Mouse (Mus musculus) lung, postnatal 0 days (tissue): ENCODE results near the gene Ces1a. TPM values are rescaled to one million over a fixed set of nuclear protein-coding genes. Genes with fewer than 3 reads are reported as not detected.

Experiments
- ATAC-seq: fragments of 200-750 bp; cut with Nextera tagmentation; 2 replicates; pipeline ENCODE4 v1.8.0; 2017; ENCODE audit warnings: moderate library complexity
- DNase-seq: peaks from one replicate; pipeline ENCODE4 v3.0.0-alpha.2; 2016; ENCODE audit warnings: low spot score
- H3K27ac ChIP-seq: fragments of 300-500 bp; sonication (generic); 2 replicates; pipeline ENCODE4 v1.5.1; 2014; ENCODE audit warnings: antibody characterized with exemption, mild to moderate bottlenecking, low read length, mixed read lengths
- H3K27me3 ChIP-seq: fragments of 300-500 bp; sonication (generic); replicated peaks from 2 replicates; pipeline ENCODE4 v1.6.1; 2014; ENCODE audit warnings: low read length, mixed read lengths; ENCODE audit not compliant: insufficient read depth
- H3K36me3 ChIP-seq: fragments of 300-500 bp; sonication (generic); 2 replicates; pipeline ENCODE4 v1.6.1; 2014; ENCODE audit warnings: low read length, mixed read lengths; ENCODE audit not compliant: insufficient read depth
- H3K4me1 ChIP-seq: fragments of 300-500 bp; sonication (generic); 2 replicates; pipeline ENCODE4 v1.6.1; 2014; ENCODE audit warnings: antibody characterized with exemption, low read depth, low read length, mixed read lengths; ENCODE audit not compliant: insufficient read depth
- H3K4me2 ChIP-seq: fragments of 300-500 bp; sonication (generic); replicated peaks from 2 replicates; pipeline ENCODE4 v1.6.1; 2014; ENCODE audit warnings: low read depth, mild to moderate bottlenecking, low read length, moderate library complexity, mixed read lengths
- H3K4me3 ChIP-seq: fragments of 300-500 bp; sonication (generic); 2 replicates; pipeline ENCODE4 v1.5.1; 2014; ENCODE audit warnings: low read depth, low read length
- H3K9ac ChIP-seq: fragments of 300-500 bp; sonication (generic); replicated peaks from 2 replicates; pipeline ENCODE4 v1.6.1; 2014; ENCODE audit warnings: low read depth, mild to moderate bottlenecking
- H3K9me3 ChIP-seq: fragments of 300-500 bp; sonication (generic); 2 replicates; pipeline ENCODE4 v1.6.1; 2016; ENCODE audit warnings: low read length, mixed read lengths
- CTCF ChIP-seq: IDR thresholded peaks from 2 replicates; pipeline ENCODE4 v1.5.1; 2016; ENCODE audit warnings: antibody characterized with exemption, mild to moderate bottlenecking
- EP300 ChIP-seq: IDR thresholded peaks from 2 replicates; pipeline ENCODE4 v1.6.1; 2016; ENCODE audit warnings: antibody characterized with exemption, mild to moderate bottlenecking, control low read depth
- WGBS: fragments of 180-500 bp; shearing (Covaris S2); extraction: QIAGEN DNeasy Blood & Tissue Kit; methylation state at CpG from one replicate; pipeline ENCODE4 v1.1.7; 2014; 5-methylcytosine and 5-hydroxymethylcytosine counted together
- polyA plus RNA-seq: library from polyadenylated mRNA; unstranded; fragments of >200 nt; fragmentation: Nextera tagmentation; extraction: Ambion mirVana; gene quantifications from 2 replicates; pipeline ENCODE4 v1.2.1, GENCODE M21; 2015

The Ces1a gene
- polyA plus RNA-seq, 1 experiment from 2014 or later = not detected

DNA sequence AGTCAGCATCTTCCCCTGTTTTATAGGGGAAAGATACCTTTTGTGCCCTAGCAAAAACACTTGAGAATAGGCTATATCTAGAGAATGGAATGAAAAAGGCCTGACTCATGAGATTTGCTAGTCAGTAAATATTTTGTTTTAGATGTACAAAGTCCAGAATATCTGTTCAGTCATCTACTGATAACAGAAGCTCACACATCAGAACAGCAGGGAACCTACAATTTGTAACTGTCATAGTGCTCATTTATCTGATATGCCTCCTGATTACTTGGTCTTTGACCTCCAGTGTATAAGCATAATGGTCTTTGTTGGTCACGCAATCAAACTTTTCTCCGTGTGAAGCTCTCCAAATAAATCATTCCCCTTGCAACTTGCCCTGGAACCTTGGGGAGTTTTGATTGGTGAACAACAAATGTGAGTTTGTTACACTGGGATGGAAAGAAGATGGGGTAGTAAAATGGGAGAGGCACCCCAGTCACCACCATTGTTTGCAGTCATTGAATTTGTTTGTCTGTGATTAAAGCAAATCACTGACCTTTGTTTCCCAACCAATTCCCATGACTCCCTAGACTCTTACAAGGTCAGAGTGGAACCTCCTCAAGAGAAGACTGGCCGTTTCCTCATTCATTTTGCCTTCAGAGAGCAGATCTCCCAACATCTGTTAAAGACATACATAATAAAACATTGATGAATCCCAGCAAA lies 15.6 kb upstream of the Ces1a start:
- no peak for TF ChIP-seq CTCF
- no peak for TF ChIP-seq EP300
- no peak overlapping the region for H3K4me2 ChIP-seq
- DNase-seq = no peak
- WGBS = 60% methylated on average over 3 of the region's 3 CpGs
- ATAC-seq = no peak
- no peaks in the 10 kb centered on the region for H3K4me1 ChIP-seq
- H3K27me3 ChIP-seq = no peaks in the 10 kb centered on the region
- H3K4me3 ChIP-seq = no peak overlapping the region
- no peak overlapping the region for H3K9ac ChIP-seq
- H3K9me3 ChIP-seq = no peaks in the 10 kb centered on the region
- H3K36me3 ChIP-seq = no peaks in the 10 kb centered on the region
- H3K27ac ChIP-seq = no peak overlapping the region

DNA sequence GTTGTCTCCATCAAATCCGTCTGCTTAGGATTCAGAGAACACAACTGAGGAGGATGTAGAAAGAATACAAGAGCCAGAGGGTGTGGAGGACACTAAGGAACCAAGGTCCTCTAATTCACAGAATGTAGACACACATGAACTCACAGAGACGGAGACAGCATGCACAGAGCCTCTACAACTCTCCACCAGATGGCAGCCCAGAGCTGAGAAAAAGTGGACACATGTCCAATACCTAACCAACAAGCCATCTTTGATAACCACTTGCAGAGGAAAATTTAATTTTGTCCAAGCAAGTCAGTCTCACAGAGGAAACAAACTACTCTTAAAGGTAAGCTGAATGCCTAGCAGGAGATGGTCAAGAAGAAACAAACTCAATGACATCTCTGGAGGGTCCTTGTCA lies 11.2 kb upstream of the Ces1a start:
- no peak for ATAC-seq

DNA sequence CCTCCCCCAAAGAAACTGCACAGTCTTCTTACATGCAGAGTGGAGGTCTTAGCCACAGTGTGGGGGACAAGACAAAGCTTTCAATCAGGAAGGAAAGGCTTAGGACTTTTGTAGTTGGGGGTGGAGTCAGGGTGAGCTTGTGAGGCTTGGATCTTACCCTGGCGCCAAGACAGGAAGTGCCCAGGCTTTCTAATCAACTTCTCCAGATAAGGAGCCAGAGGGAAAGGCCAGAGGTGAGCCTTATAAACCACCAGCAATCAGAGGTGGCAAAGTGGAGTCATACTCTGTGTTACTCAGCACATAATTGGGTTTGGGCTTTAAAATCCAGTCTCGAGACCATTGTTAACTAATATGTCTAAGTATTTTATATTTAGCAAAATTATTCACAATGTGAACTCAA lies 7.2 kb upstream of the Ces1a start:
- no peak overlapping the region for H3K4me3 ChIP-seq
- TF ChIP-seq EP300 (no peak), CTCF (no peak)
- WGBS = 25% methylated on average over 2 of the region's 2 CpGs
- ATAC-seq (no peak), DNase-seq (no peak)
- no peak overlapping the region for H3K9ac ChIP-seq
- no peaks in the 10 kb centered on the region for H3K4me1 ChIP-seq
- H3K27ac ChIP-seq = no peak overlapping the region
- H3K4me2 ChIP-seq = no peak overlapping the region
- no peaks in the 10 kb centered on the region for H3K36me3 ChIP-seq
- H3K27me3 ChIP-seq = no peaks in the 10 kb centered on the region
- no peaks in the 10 kb centered on the region for H3K9me3 ChIP-seq

More for the DNA sequence above, 11.2 kb upstream of the Ces1a start:
- Histone ChIP-seq H3K4me1 (no peaks in the 10 kb centered on the region), H3K9me3 (no peaks in the 10 kb centered on the region), H3K27ac (no peak overlapping the region), H3K4me2 (no peak overlapping the region), H3K4me3 (no peak overlapping the region), H3K9ac (no peak overlapping the region), H3K27me3 (no peaks in the 10 kb centered on the region), H3K36me3 (no peaks in the 10 kb centered on the region)
- WGBS = 6% methylated on average over 2 of the region's 2 CpGs
- TF ChIP-seq CTCF (peak; percentile 84), EP300 (no peak)
- DNase-seq = peak; percentile 57

DNA sequence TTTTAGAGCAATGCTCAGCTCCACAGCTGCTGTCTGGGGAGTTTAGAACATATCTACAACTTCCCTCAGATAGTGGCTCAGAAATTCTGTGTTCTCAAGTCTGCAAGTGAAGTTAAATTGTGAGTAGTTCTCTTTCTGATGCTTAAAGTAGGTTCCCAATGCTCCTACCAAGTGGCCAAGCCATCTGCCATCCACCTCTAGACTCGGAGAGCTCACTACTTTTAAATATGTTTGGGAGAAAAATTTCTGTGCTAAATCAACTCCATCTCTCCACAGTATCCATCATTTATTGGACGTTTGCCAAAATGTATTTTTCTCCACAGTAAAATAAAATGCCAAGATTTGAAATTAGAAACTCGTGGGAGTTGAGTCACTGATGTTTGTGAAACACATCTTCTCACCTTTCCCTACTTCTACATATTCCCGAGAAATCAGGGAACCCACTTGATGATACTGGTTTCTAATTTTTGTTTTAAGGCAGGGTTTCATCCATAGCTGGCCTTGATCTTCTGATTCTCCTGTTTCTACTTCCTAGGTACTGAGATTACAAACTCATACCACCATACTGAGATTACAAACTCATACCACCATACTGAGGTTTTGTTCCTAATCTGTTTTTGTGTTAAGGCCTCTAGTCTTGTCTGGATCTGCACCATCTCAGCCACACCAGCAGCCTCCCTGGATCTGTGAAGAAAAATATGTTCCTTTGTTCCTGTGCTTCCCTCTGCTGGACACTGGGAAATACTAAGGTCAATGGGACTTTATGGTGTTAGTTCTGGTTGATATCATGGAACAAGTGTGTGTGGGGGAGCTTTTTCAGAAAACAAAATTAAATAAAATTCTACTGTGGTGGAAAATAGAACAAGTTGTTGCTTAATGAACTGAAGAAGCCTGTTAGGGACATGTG lies 771 bp upstream of the Ces1a start:
- ATAC-seq = no peak
- Histone ChIP-seq H3K36me3 (no peaks in the 10 kb centered on the region), H3K4me3 (no peak overlapping the region), H3K4me1 (no peaks in the 10 kb centered on the region), H3K9ac (no peak overlapping the region), H3K27ac (no peak overlapping the region), H3K27me3 (no peaks in the 10 kb centered on the region), H3K4me2 (no peak overlapping the region), H3K9me3 (no peaks in the 10 kb centered on the region)
- TF ChIP-seq EP300 (no peak), CTCF (peak; percentile 52)
- 40% methylated on average over 4 of the region's 4 CpGs for WGBS
- DNase-seq = peak; percentile 30

GRCm38 (mm10) chr8:93043083-93043482 lies 4.9 kb downstream of the Ces1a start:
- H3K4me3 ChIP-seq = no peak overlapping the region
- no peaks in the 10 kb centered on the region for H3K36me3 ChIP-seq
- no peak overlapping the region for H3K27ac ChIP-seq
- H3K27me3 ChIP-seq = no peaks in the 10 kb centered on the region
- peak; percentile 68 for ATAC-seq
- no peaks in the 10 kb centered on the region for H3K9me3 ChIP-seq
- no peak overlapping the region for H3K9ac ChIP-seq
- H3K4me1 ChIP-seq = no peaks in the 10 kb centered on the region
- no peak for TF ChIP-seq EP300
- TF ChIP-seq CTCF = no peak
- DNase-seq = peak; percentile 72
- WGBS = 15% methylated on average over 1 of the region's 1 CpGs
- no peak overlapping the region for H3K4me2 ChIP-seq

- Histone ChIP-seq H3K9ac (no peak overlapping the region), H3K27ac (no peak overlapping the region), H3K4me2 (no peak overlapping the region), H3K36me3 (no peaks in the 10 kb centered on the region), H3K4me1 (no peaks in the 10 kb centered on the region), H3K9me3 (no peaks in the 10 kb centered on the region), H3K4me3 (no peak overlapping the region), H3K27me3 (no peaks in the 10 kb centered on the region)
- ATAC-seq = no peak
- TF ChIP-seq CTCF (no peak), EP300 (no peak)
- 68% methylated on average over 4 of the region's 4 CpGs for WGBS
- DNase-seq = no peak
These were observed 7.0 kb downstream of the Ces1a start for GRCm38 (mm10) chr8:93040776-93041567.
